Mouse (Mus musculus): ENCODE results near the gene D630023F18Rik.

DNA sequence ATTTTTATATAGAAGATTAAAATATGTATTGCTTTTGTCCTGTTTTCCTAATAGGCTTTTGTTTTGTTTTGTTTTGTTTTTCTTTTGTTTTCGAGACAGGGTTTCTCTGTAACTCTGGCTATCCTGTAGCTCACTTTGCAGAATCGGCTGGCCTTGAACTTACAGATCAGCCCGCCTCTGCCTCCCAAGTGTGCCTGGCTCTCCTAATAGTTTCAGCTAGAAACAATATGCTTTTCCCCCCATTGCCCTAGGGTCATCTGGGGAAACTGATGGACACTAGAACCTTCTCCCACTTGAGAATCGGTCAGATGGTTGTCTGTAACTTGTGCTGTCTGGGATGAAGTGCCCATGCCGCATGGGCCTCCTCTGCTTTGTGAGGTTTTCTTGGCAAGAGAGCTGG is 33.1 kb upstream of the D630023F18Rik start:
- TF ChIP-seq CTCF (IDR thresholded peaks at IDR 0.05) (no peak), EP300 (IDR thresholded peaks at IDR 0.05) (no peak)
